Mouse (Mus musculus) cerebellum, postnatal 4 days (tissue): ENCODE results near the gene Pigf.

Experiments used
- DNase-seq, 2 experiments: peaks; one replicate each; pipeline ENCODE4 v3.0.0; 2022; ENCODE audit warnings: low spot score in 2 of 2, mixed read lengths in 1 of 2

The Pigf gene

DNA sequence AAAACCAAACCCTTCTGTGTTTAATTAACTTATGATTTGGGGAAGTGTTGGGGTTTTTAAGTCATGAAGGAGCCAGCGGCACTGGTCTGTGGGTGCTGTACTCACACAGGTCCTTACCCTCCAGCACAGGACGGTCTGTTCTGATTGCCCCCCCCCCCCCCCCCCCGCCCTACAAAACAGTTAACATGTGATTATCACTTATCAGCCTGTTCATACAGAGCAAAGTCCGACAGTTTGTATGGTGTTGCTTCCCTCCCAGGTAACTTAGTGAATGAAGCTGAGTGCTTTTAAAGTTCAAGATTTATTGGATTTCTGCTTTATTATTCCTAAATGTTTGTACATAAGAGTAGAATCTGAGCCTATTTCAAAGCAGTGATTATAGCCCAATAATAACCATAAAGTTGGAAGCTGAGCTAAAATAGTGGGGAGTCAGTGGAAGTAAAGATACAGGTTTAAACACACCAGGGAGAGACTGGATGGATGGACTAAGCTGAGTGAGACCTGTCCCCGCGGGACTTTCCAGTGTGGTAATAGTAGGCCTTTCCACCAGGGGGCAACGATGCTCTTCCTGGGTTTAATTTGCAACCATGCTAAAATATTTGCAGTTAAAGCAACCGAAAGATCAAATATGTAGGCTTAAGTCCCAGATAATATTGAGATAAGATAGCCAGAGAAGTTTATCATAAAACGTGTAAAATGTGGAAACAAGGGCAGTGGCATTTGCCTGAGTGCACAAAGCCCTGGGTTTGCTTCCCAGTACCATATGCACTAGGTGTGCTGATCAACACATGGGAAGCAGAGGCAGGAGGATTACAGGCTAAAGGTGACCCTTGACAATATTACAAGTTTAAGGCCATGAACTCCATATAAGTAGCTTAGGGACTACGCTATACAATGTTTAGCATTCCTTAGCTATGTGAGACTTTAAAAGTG, 11.2 kb upstream of the Pigf start:
- no peak for DNase-seq

DNA sequence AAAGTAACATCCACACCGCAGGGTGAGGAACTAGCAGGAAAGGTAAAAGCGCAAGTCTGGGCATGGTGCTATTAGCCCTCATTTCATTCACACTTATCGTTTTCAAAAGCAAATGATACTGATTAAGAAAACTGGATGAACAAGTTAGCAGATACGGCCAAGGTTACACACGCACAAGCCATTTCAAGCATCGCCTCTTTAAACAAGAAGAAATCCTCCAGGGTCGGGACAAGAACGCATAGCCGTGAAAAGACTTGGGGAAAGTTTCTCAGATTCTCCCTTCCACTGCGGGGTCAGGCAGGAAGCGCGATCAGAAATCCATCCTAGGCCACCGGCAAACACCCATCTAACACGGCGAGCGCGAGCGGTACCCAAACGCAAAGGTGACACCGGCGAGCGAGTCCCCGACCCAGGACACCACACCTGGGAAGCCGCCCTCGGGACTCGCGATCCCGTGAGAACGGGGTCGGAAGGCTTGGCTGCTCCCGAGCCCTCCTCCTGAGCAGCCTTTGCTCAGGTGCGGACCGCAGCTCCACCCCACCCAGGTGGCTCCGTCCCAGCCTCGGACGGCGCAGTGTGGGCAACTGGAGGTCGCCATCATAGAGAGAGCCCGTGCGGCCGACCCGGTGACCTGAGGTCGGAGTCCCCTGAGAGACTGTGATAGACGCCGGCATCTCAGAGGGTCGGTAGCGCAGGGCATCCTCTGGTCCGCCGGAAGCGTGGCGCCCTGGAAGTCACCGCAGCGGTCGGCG, 539 bp downstream of the Pigf start:
- DNase-seq = peak in 1 of 2 experiments; percentile 6

GRCm38 (mm10) chr17:87019692-87020091, 5.5 kb downstream of the Pigf start:
- DNase-seq = no peak

DNA sequence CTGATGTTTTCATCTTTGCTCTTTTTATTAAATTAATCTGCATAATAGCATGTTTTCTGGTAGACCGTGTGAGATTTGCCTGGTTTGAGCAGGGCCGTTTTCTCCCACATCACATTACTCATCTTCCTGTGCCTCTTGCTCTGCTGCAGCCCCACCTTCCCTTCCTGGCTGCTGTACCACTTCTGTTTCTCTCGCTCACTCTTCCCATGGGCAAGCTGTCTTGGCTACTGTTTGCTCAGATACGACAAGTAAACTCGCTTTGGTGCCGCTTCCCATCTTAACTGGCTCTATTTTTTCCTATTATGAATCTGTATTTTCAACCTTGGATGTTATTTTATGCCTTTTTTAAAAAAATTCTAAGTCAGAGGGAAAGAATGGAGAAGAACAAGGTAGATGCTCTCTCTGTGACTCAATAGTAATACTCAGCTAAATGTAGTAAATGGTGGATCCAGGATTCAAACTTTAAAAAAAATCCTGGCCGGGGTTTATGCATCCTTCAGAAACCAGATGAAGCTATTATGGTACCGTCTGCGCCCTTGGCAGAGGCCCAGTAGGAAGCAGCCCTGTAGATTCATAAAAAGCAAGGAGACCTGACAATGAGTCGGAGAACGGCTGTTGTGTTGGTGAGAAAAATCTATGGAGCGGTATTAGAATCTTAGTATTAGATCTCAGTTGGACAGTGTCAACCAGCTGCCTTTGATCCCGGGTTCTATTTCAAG, 13.7 kb downstream of the Pigf start:
- DNase-seq = peak in 1 of 2 experiments; percentile 69

GRCm38 (mm10) chr17:87008950-87009349, 16.3 kb downstream of the Pigf start:
- no peak for DNase-seq

DNA sequence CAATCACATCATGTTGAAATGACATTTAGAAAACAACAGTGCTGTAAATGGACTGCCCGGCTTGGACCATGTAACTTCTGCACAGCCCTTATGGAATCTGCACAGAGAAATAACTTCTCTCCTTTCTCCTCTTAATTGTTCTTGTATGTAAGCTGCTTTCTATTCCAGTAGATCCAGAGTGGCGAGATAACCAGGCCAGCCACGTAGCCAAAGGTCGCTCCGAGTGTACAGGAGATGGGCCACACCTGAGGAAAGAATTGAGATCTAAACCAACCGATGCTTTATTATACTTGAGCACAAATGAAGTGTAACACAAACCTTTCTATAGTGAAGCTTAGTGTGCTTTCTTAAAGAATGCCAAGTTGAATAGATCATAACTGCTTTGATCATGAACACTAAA, 27.9 kb downstream of the Pigf start:
- no peak for DNase-seq

GRCm38 (mm10) chr17:86991306-86991705, 33.9 kb downstream of the Pigf start:
- no peak for DNase-seq

GRCm38 (mm10) chr17:86988601-86989184, 36.5 kb downstream of the Pigf start:
- peak in 1 of 2 experiments; percentile 14 for DNase-seq

- DNase-seq = no peak
These were observed 37.0 kb downstream of the Pigf start for GRCm38 (mm10) chr17:86988161-86988560.

DNA sequence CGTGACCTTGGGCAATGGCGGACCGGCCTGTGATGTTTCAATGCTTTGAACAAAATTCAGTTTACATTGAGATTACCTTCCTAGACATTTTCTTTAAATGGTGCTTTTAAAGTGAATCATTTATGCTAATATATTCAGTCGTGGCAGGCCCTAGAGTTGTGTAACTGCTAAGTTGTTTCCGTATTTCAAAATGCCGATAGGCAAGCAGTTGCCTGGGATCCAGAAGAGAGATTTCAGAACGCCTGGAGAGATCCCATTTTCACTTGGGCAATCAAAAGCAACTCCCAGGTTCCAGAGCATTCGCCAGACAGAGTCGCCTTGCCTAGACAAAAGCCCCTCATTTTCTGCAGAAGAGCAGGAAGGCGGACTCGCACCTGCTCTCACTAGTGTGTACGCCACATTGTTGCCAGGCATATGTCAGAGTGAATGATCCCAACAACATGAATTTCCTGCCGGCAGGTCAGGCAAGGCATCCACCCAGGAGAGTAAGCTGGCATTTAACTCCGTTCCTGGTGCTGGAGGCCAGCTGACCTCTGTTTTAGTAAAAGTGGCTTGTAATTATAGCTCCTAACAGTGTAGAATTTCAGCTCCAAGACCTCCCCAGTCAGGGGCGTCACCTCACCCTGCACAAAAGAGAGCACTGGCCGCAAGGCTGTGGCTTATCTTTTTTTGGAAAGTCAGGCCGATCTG, 38.6 kb downstream of the Pigf start:
- DNase-seq = no peak

GRCm38 (mm10) chr17:86982497-86982896, 42.7 kb downstream of the Pigf start:
- no peak for DNase-seq

DNA sequence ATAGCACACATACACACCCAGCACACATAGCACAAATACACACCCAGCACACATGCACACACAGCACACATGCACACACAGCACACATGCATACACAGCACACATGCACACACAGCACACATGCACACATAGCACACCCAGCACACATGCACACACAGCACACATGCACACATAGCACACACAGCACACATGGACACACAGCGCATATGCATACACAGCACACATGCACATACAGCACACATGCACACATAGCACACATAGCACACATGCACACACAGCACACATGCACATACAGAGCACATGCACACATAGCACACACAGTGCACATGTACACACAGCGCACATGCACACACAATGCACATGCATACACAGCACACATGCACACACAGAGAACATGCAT, 43.5 kb downstream of the Pigf start:
- no peak for DNase-seq

DNA sequence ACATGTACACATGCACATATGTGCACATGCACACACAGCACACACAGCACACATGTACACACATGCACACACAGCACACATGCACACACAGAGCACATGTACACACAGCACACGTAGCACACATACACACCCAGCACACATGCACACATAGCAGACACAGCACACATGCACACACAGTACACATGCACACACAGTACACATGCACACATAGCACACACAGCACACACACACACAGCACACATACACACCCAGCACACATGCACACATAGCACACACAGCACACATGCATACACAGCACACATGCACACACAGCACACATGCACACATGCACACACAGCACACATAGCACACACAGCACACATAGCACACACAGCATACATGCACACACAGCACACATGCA, 44.0 kb downstream of the Pigf start:
- DNase-seq = no peak

DNA sequence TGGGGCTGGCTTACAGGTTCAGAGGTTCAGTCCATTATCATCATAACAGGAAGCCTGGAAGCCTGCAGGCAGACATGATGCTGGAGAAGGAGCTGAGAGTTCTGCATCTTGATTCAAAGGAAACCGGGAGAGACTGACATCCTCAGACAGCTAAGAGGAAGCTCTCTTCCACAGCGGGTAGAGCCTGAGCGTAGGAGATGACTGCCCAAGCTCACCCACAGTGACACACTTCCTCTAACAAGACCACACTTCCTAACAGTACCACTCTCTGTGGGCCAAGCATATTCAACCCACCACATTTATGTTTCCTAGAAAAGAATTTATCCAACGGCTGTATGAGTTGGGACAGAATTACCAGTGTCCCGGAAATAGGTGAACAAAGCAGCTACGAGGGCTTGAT, 46.7 kb downstream of the Pigf start:
- DNase-seq = no peak

GRCm38 (mm10) chr17:86976387-86976786, 48.8 kb downstream of the Pigf start:
- DNase-seq = no peak

GRCm38 (mm10) chr17:86973097-86973496, 52.1 kb downstream of the Pigf start:
- no peak for DNase-seq

DNA sequence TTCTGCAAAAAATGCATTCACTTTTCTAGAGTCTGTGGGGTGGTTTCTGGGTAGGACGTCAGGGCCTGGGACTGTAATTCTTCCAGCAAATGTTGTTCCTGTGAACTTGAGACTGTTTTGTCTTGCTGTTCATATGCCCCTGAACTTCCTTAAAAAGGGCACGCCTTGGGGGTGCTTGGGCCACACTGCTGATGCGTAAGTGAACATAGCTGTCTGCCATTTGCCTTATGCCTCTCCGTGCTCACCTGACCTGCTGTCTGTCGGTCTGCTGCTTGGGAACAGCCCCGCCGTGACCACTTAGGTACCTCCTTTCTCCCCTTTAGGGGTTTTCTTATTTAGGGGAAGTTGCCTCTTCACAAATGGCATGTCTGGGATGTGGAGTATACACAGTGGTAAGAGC, 53.3 kb downstream of the Pigf start:
- DNase-seq = no peak

DNA sequence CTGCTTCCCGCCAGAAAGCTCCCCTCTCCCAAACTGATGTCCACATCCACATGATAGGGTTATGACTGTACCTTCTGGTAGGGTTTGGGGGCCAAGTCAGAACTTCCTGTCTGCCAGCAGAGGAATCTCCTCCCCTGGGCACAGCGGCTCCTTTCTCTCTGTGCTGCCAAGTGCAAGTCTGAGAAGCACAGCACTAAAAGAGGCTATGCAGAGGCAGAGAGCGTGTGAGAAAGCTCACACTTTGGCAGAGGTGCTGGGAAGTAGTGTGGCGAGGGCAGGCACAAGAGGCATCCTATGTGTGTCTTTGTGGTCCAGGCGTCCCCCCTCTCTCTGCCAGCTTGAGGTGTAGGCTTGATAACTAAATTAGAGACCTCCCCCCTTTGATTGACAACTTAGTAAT, 54.2 kb downstream of the Pigf start:
- no peak for DNase-seq

- DNase-seq = no peak
These were observed 55.0 kb downstream of the Pigf start for GRCm38 (mm10) chr17:86970026-86970750.

- DNase-seq = no peak
These were observed 55.6 kb downstream of the Pigf start for GRCm38 (mm10) chr17:86969582-86969981.

GRCm38 (mm10) chr17:86968581-86968980, 56.6 kb downstream of the Pigf start:
- DNase-seq = no peak
